Mouse (Mus musculus): ENCODE data around the gene Olfr770. TPM values are rescaled to one million over a fixed set of nuclear protein-coding genes. Genes with fewer than 3 reads are reported as not detected.
"Not testable (repeated sequence)": the region's sequence is repeated elsewhere in the genome, so short reads cannot be mapped to it uniquely, and the experiment has no call there.

Olfr770 gene
- total RNA-seq (2015; ENCODE audit: low replicate concordance) (not detected in 2 replicates), total RNA-seq (2017; ENCODE audit: low replicate concordance) (not detected in 2 replicates)

GRCm38 (mm10) chr10:129138898-129139297, at the start of gene Olfr770:
Gene Olfr770, minus strand, starts transcription at chr10:129138998.
- ATAC-seq (replicated peaks; ENCODE audit: low FRiP score, poor library complexity, severe bottlenecking) = no peak

- not testable (repeated sequence) for ATAC-seq (replicated peaks; ENCODE audit: low FRiP score, poor library complexity, severe bottlenecking)
Measured at GRCm38 (mm10) chr10:129187319-129187718, 48.5 kb upstream of the Olfr770 start, which contains the start of gene Olfr773. Gene Olfr773, minus strand, starts transcription at chr10:129187419.

- not testable (repeated sequence) for ATAC-seq (replicated peaks; ENCODE audit: low FRiP score, poor library complexity, severe bottlenecking)
Measured at GRCm38 (mm10) chr10:129177821-129178220, 39.0 kb upstream of the Olfr770 start, which contains the start of gene Olfr772. Gene Olfr772, minus strand, starts transcription at chr10:129177921.

GRCm38 (mm10) chr10:129164651-129165050, 25.9 kb upstream of the Olfr770 start, which contains the start of gene Olfr771:
Gene Olfr771, minus strand, starts transcription at chr10:129164751.
- ATAC-seq (replicated peaks; ENCODE audit: low FRiP score, poor library complexity, severe bottlenecking) = no peak

- no peak for ATAC-seq (replicated peaks; ENCODE audit: low FRiP score, poor library complexity, severe bottlenecking)
Measured at GRCm38 (mm10) chr10:129117761-129118160, 21.0 kb downstream of the Olfr770 start, which contains the start of gene Olfr769. Gene Olfr769, minus strand, starts transcription at chr10:129117861.

GRCm38 (mm10) chr10:129115146-129115545, 23.7 kb downstream of the Olfr770 start:
- ATAC-seq (replicated peaks; ENCODE audit: low FRiP score, poor library complexity, severe bottlenecking) = no peak

GRCm38 (mm10) chr10:129101231-129101630, 37.6 kb downstream of the Olfr770 start:
- no peak for ATAC-seq (replicated peaks; ENCODE audit: low FRiP score, poor library complexity, severe bottlenecking)

- ATAC-seq (replicated peaks; ENCODE audit: low FRiP score, poor library complexity, severe bottlenecking) = no peak
Measured at GRCm38 (mm10) chr10:129099275-129099674, 39.5 kb downstream of the Olfr770 start, which contains the start of gene Olfr768. Gene Olfr768, minus strand, starts transcription at chr10:129099375.

GRCm38 (mm10) chr10:129082810-129083209, 56.0 kb downstream of the Olfr770 start, which contains the start of gene Olfr767:
Gene Olfr767, minus strand, starts transcription at chr10:129082910.
- not testable (repeated sequence) for ATAC-seq (replicated peaks; ENCODE audit: low FRiP score, poor library complexity, severe bottlenecking)

Other genes with a start within 250 kb of the Olfr770 start
- gene Gdf11, start 247.3 kb downstream of the Olfr770 start, total RNA-seq (2015; ENCODE audit: low replicate concordance) = 0.36 TPM in 1 of 2 replicates, not detected in the other
- gene Gdf11, start 247.3 kb downstream of the Olfr770 start, total RNA-seq (2017; ENCODE audit: low replicate concordance) = not detected in 2 replicates
- 57.4 and 85.1 TPM in 2 replicates for gene Cd63, start 238.0 kb downstream of the Olfr770 start, total RNA-seq (2015; ENCODE audit: low replicate concordance)
- gene Cd63, start 238.0 kb downstream of the Olfr770 start, total RNA-seq (2017; ENCODE audit: low replicate concordance) = 17.7 and 28.4 TPM in 2 replicates
- gene Rdh5, start 216.1 kb downstream of the Olfr770 start, total RNA-seq (2015; ENCODE audit: low replicate concordance) = 11.7 TPM in 1 of 2 replicates, not detected in the other
- 20.1 TPM in 1 of 2 replicates, not detected in the other for gene Rdh5, start 216.1 kb downstream of the Olfr770 start, total RNA-seq (2017; ENCODE audit: low replicate concordance)
- gene Bloc1s1, start 215.0 kb downstream of the Olfr770 start, total RNA-seq (2015; ENCODE audit: low replicate concordance) = 49.0 and 51.2 TPM in 2 replicates
- gene Bloc1s1, start 215.0 kb downstream of the Olfr770 start, total RNA-seq (2017; ENCODE audit: low replicate concordance) = 15.5 and 37.2 TPM in 2 replicates
- gene Itga7, start 205.2 kb downstream of the Olfr770 start, total RNA-seq (2015; ENCODE audit: low replicate concordance) = not detected in 2 replicates
- gene Itga7, start 205.2 kb downstream of the Olfr770 start, total RNA-seq (2017; ENCODE audit: low replicate concordance) = not detected in 2 replicates
- not detected in 2 replicates for gene Mettl7b, start 178.0 kb downstream of the Olfr770 start, total RNA-seq (2015; ENCODE audit: low replicate concordance)
- gene Mettl7b, start 178.0 kb downstream of the Olfr770 start, total RNA-seq (2017; ENCODE audit: low replicate concordance) = not detected in 2 replicates
- gene Olfr9, start 149.6 kb downstream of the Olfr770 start, total RNA-seq (2015; ENCODE audit: low replicate concordance) = not detected in 2 replicates
- not detected in 2 replicates for gene Olfr9, start 149.6 kb downstream of the Olfr770 start, total RNA-seq (2017; ENCODE audit: low replicate concordance)
- not detected in 2 replicates for gene Olfr763, start 128.2 kb downstream of the Olfr770 start, total RNA-seq (2015; ENCODE audit: low replicate concordance)
- gene Olfr763, start 128.2 kb downstream of the Olfr770 start, total RNA-seq (2017; ENCODE audit: low replicate concordance) = not detected in 2 replicates
- not detected in 2 replicates for gene Olfr764-ps1, start 99.1 kb downstream of the Olfr770 start, total RNA-seq (2015; ENCODE audit: low replicate concordance)
- not detected in 2 replicates for gene Olfr764-ps1, start 99.1 kb downstream of the Olfr770 start, total RNA-seq (2017; ENCODE audit: low replicate concordance)
- gene Olfr765, start 89.0 kb downstream of the Olfr770 start, total RNA-seq (2015; ENCODE audit: low replicate concordance) = not detected in 2 replicates
- not detected in 2 replicates for gene Olfr765, start 89.0 kb downstream of the Olfr770 start, total RNA-seq (2017; ENCODE audit: low replicate concordance)
- gene Olfr766-ps1, start 70.0 kb downstream of the Olfr770 start, total RNA-seq (2015; ENCODE audit: low replicate concordance) = not detected in 2 replicates
- not detected in 2 replicates for gene Olfr766-ps1, start 70.0 kb downstream of the Olfr770 start, total RNA-seq (2017; ENCODE audit: low replicate concordance)
- not detected in 2 replicates for gene Olfr767, start 56.1 kb downstream of the Olfr770 start, total RNA-seq (2015; ENCODE audit: low replicate concordance)
- not detected in 2 replicates for gene Olfr767, start 56.1 kb downstream of the Olfr770 start, total RNA-seq (2017; ENCODE audit: low replicate concordance)
- gene Olfr768, start 39.6 kb downstream of the Olfr770 start, total RNA-seq (2015; ENCODE audit: low replicate concordance) = not detected in 2 replicates
- gene Olfr768, start 39.6 kb downstream of the Olfr770 start, total RNA-seq (2017; ENCODE audit: low replicate concordance) = not detected in 2 replicates
- gene Olfr769, start 21.1 kb downstream of the Olfr770 start, total RNA-seq (2015; ENCODE audit: low replicate concordance) = not detected in 2 replicates
- not detected in 2 replicates for gene Olfr769, start 21.1 kb downstream of the Olfr770 start, total RNA-seq (2017; ENCODE audit: low replicate concordance)
- gene Olfr771, start 25.8 kb upstream of the Olfr770 start, total RNA-seq (2015; ENCODE audit: low replicate concordance) = not detected in 2 replicates
- not detected in 2 replicates for gene Olfr771, start 25.8 kb upstream of the Olfr770 start, total RNA-seq (2017; ENCODE audit: low replicate concordance)
- gene Olfr772, start 38.9 kb upstream of the Olfr770 start, total RNA-seq (2015; ENCODE audit: low replicate concordance) = not detected in 2 replicates
- not detected in 2 replicates for gene Olfr772, start 38.9 kb upstream of the Olfr770 start, total RNA-seq (2017; ENCODE audit: low replicate concordance)
- gene Olfr773, start 48.4 kb upstream of the Olfr770 start, total RNA-seq (2015; ENCODE audit: low replicate concordance) = not detected in 2 replicates
- not detected in 2 replicates for gene Olfr773, start 48.4 kb upstream of the Olfr770 start, total RNA-seq (2017; ENCODE audit: low replicate concordance)
- not detected in 2 replicates for gene Olfr774, start 97.2 kb upstream of the Olfr770 start, total RNA-seq (2015; ENCODE audit: low replicate concordance)
- not detected in 2 replicates for gene Olfr774, start 97.2 kb upstream of the Olfr770 start, total RNA-seq (2017; ENCODE audit: low replicate concordance)
- not detected in 2 replicates for gene Olfr775, start 109.4 kb upstream of the Olfr770 start, total RNA-seq (2015; ENCODE audit: low replicate concordance)
- not detected in 2 replicates for gene Olfr775, start 109.4 kb upstream of the Olfr770 start, total RNA-seq (2017; ENCODE audit: low replicate concordance)
- gene Olfr776, start 120.1 kb upstream of the Olfr770 start, total RNA-seq (2015; ENCODE audit: low replicate concordance) = not detected in 2 replicates
- not detected in 2 replicates for gene Olfr776, start 120.1 kb upstream of the Olfr770 start, total RNA-seq (2017; ENCODE audit: low replicate concordance)
- not detected in 2 replicates for gene Olfr777, start 132.5 kb upstream of the Olfr770 start, total RNA-seq (2015; ENCODE audit: low replicate concordance)
- not detected in 2 replicates for gene Olfr777, start 132.5 kb upstream of the Olfr770 start, total RNA-seq (2017; ENCODE audit: low replicate concordance)
- gene Olfr780, start 179.1 kb upstream of the Olfr770 start, total RNA-seq (2015; ENCODE audit: low replicate concordance) = not detected in 2 replicates
- gene Olfr780, start 179.1 kb upstream of the Olfr770 start, total RNA-seq (2017; ENCODE audit: low replicate concordance) = not detected in 2 replicates
- not detected in 2 replicates for gene Olfr781, start 189.9 kb upstream of the Olfr770 start, total RNA-seq (2015; ENCODE audit: low replicate concordance)
- gene Olfr781, start 189.9 kb upstream of the Olfr770 start, total RNA-seq (2017; ENCODE audit: low replicate concordance) = not detected in 2 replicates
- gene Olfr782, start 209.9 kb upstream of the Olfr770 start, total RNA-seq (2015; ENCODE audit: low replicate concordance) = not detected in 2 replicates
- gene Olfr782, start 209.9 kb upstream of the Olfr770 start, total RNA-seq (2017; ENCODE audit: low replicate concordance) = not detected in 2 replicates
- gene Olfr784, start 245.1 kb upstream of the Olfr770 start, total RNA-seq (2015; ENCODE audit: low replicate concordance) = 0.42 TPM in 1 of 2 replicates, not detected in the other
- not detected in 2 replicates for gene Olfr784, start 245.1 kb upstream of the Olfr770 start, total RNA-seq (2017; ENCODE audit: low replicate concordance)

Measured in erythroid progenitor cell, adult 5-6 weeks (primary cell).